Mouse (Mus musculus) embryonic facial prominence, embryonic 12.5 days (tissue): ENCODE data around the gene Fam181a. TPM values are rescaled to one million over a fixed set of nuclear protein-coding genes. Genes with fewer than 3 reads are reported as not detected.

Experiments used
- ATAC-seq: fragments of 200-750 bp; cut with Nextera tagmentation; 2 replicates; pipeline ENCODE4 v1.8.0; 2017; ENCODE audit not compliant: insufficient number of reproducible peaks, insufficient read depth, low FRiP score, low TSS enrichment
- H3K27ac ChIP-seq: fragments of 300-500 bp; sonication (generic); 2 replicates; pipeline ENCODE4 v1.5.1; 2016; ENCODE audit warnings: mild to moderate bottlenecking
- H3K27me3 ChIP-seq: fragments of 300-500 bp; sonication (generic); 2 replicates; pipeline ENCODE4 v1.6.1; 2016; ENCODE audit warnings: mild to moderate bottlenecking, moderate library complexity
- H3K36me3 ChIP-seq: fragments of 300-500 bp; sonication (generic); 2 replicates; pipeline ENCODE4 v1.6.1; 2016; ENCODE audit warnings: mild to moderate bottlenecking
- H3K4me1 ChIP-seq: fragments of 300-500 bp; sonication (generic); 2 replicates; pipeline ENCODE4 v1.6.1; 2016
- H3K4me2 ChIP-seq: fragments of 300-500 bp; sonication (generic); replicated peaks from 2 replicates; pipeline ENCODE4 v1.6.1; 2016; ENCODE audit warnings: mild to moderate bottlenecking, moderate library complexity
- H3K4me3 ChIP-seq: fragments of 300-500 bp; sonication (generic); 2 replicates; pipeline ENCODE4 v1.5.1; 2016; ENCODE audit warnings: mild to moderate bottlenecking
- H3K9ac ChIP-seq: fragments of 300-500 bp; sonication (generic); 2 replicates; pipeline ENCODE4 v1.6.1; 2016; ENCODE audit warnings: mild to moderate bottlenecking, moderate library complexity
- H3K9me3 ChIP-seq: fragments of 300-500 bp; sonication (generic); 2 replicates; pipeline ENCODE4 v1.6.1; 2016; ENCODE audit warnings: mild to moderate bottlenecking, moderate library complexity
- WGBS: fragments of 180-500 bp; shearing (Covaris S2); methylation state at CpG from one replicate; pipeline ENCODE4 v1.1.7; 2016; 5-methylcytosine and 5-hydroxymethylcytosine counted together
- polyA plus RNA-seq: library from polyadenylated mRNA; unstranded; fragments of >200 nt; fragmentation: Nextera tagmentation; extraction: Ambion mirVana; gene quantifications from 2 replicates; pipeline ENCODE4 v1.2.1, GENCODE M21; 2016

The Fam181a gene
- polyA plus RNA-seq, 1 experiment from 2014 or later: 1.3 TPM

DNA sequence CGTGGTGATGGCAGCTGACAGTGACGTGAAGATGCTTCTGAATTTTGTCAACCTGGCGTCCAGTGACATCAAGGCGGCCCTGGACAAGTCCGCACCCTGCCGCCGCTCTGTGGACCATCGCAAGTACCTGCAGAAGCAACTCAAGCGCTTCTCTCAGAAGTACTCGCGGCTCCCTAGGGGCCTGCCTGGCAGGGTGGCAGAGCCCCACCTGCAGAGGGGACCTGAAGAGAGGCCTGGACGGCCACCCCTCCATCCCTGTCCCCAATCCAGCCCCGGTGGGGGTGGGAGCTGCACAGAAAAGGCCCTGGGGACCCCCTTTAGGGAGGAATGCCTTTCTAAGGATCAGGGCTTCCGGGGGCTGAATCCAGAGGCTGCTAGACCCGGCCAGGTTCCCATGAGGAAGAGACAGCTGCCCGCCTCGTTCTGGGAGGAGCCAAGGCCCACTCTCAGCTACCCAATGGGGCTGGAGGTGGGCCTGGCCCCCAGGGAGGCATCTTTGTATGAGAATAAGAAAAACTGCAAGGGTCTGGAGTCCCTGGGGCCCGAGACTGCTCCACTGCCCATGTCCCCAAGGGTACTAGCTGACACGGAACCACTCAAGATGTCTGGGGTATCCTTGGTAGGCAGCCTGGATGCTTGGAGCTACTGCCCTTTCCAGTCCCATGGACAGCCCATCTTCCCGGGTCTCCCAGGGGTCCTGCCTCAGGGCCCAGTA lies 5.2 kb downstream of the Fam181a start:
- no peak for ATAC-seq
- H3K4me3 ChIP-seq: no peak overlapping the region
- no peak overlapping the region for H3K27ac ChIP-seq
- peaks cover 40% of the 10 kb centered on the region for H3K27me3 ChIP-seq
- WGBS: 32% methylated on average over 20 of the region's 20 CpGs
- H3K4me2 ChIP-seq: peak overlapping the region; percentile 51; the same call in 1 of the 2 replicates
- H3K9ac ChIP-seq: no peak overlapping the region
- H3K9me3 ChIP-seq: no peaks in the 10 kb centered on the region
- peaks cover 14% of the 10 kb centered on the region for H3K4me1 ChIP-seq
- no peaks in the 10 kb centered on the region for H3K36me3 ChIP-seq

DNA sequence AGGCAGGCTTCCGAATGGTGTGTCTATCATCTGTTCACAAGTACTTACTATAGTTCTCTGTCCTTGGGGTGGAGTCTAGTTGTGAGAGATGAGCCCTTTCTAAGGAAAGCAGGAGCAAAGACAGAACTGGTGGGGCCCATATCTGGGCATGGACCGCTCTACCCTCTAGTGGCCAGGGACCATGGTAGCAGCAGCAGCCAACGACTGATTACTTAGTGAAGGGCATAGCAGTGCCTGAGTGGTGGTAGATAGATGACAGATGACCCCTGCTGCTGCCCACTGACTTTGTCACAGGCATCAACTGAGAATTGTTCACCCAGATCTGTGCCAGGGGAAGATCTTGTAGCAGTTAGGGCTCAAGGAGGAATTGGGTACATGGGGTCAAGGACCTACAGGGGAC lies 12.0 kb downstream of the Fam181a start:
- Histone ChIP-seq H3K27ac (no peak overlapping the region), H3K4me2 (no peak overlapping the region), H3K4me3 (no peak overlapping the region), H3K4me1 (peaks cover 4% of the 10 kb centered on the region; the same call in 1 of the 2 replicates), H3K9ac (no peak overlapping the region), H3K9me3 (no peaks in the 10 kb centered on the region), H3K36me3 (no peaks in the 10 kb centered on the region), H3K27me3 (peaks cover 17% of the 10 kb centered on the region)
- ATAC-seq: no peak
- 41% methylated on average over 3 of the region's 3 CpGs for WGBS

DNA sequence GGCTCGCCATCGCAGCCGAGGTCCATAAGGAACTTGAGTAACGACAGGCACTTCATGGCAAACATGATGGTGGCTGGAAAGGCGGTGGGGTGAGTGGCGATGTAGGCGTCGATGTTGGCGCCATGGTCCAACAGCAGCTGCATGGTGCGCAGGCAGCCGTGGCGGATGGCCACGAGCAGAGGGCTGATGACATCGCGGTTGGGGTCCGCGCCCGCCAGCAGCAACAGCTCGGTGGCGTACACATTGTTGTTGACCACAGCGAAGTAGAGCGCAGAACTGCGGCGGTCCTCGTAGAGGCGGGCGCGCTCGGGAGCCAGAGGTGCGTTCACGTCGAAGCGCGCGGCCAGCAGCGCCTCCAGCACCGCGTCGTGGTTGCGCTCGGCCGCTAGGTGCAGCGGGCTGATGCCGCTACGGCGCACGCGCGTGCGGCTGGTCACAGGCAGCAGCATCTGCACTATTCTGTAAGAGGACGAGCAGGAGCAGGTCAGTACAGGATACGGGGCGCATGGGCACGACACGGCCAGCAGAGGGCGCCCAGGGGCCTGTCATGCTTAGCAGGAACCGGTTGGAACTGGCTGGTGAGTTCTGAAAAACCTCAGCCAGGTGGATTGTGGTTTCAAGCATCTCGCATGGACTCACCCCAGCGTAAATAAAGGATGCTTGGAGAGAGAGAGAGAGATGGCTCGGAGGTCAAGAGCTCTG lies 14.5 kb downstream of the Fam181a start:
- Histone ChIP-seq H3K4me2 (peak overlapping the region; percentile 56), H3K4me3 (peak overlapping the region; percentile 33), H3K4me1 (no peaks in the 10 kb centered on the region), H3K9ac (no peak overlapping the region; the same call in 1 of the 2 replicates), H3K27ac (no peak overlapping the region), H3K36me3 (no peaks in the 10 kb centered on the region), H3K9me3 (no peaks in the 10 kb centered on the region), H3K27me3 (peaks cover 17% of the 10 kb centered on the region)
- WGBS: 7% methylated on average over 60 of the region's 60 CpGs
- ATAC-seq: peak; percentile 93

DNA sequence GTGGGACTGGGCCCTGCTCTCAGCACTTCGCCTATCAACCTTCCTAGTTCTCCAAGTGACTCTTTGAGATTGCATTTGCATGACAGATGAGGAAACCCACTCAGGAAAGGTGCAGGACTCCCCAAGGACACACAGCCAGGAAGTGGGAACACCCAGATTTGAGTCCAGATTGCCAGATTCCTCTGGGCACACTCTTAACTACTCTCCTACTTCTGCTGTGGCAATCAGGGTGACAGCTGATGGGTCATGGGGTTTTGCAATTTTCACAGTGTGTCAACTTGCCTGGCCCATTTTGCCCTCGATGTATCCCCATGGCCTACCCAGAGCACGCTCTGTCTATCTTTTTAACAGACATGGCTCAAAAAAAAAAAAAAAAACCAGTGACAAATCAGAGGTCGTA lies 15.8 kb downstream of the Fam181a start:
- WGBS: 52% methylated on average over 4 of the region's 4 CpGs

DNA sequence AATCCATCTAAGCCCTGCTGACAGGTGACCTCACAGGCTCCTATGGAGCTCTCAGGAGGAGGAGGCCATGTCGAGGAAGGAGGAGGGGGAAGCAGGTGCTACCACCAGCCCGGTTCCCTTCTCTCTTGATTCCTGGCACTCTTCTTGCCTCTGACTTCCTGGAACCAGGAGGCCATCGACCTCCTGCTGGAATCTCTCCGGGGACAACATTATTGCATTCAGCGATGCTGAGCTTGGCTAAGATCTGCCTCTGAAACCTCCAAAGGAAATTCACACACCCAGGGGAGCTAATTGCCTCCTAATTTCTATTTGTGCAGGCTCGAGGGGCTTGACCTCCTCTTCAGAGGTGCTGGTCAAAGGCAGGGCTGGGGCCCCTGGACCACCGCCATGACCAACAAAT lies 16.3 kb downstream of the Fam181a start:
- Histone ChIP-seq H3K4me1 (no peaks in the 10 kb centered on the region), H3K4me3 (no peak overlapping the region), H3K27ac (no peak overlapping the region), H3K36me3 (no peaks in the 10 kb centered on the region), H3K9me3 (no peaks in the 10 kb centered on the region), H3K4me2 (no peak overlapping the region), H3K9ac (no peak overlapping the region), H3K27me3 (peaks cover 17% of the 10 kb centered on the region)
- ATAC-seq: no peak
- WGBS: 17% methylated on average over 7 of the region's 7 CpGs

More for the DNA sequence above, 15.8 kb downstream of the Fam181a start:
- H3K4me2 ChIP-seq: no peak overlapping the region
- no peaks in the 10 kb centered on the region for H3K4me1 ChIP-seq
- no peak overlapping the region for H3K27ac ChIP-seq
- H3K9ac ChIP-seq: no peak overlapping the region
- H3K9me3 ChIP-seq: no peaks in the 10 kb centered on the region
- H3K4me3 ChIP-seq: no peak overlapping the region
- H3K36me3 ChIP-seq: no peaks in the 10 kb centered on the region
- H3K27me3 ChIP-seq: peaks cover 17% of the 10 kb centered on the region
- ATAC-seq: no peak

DNA sequence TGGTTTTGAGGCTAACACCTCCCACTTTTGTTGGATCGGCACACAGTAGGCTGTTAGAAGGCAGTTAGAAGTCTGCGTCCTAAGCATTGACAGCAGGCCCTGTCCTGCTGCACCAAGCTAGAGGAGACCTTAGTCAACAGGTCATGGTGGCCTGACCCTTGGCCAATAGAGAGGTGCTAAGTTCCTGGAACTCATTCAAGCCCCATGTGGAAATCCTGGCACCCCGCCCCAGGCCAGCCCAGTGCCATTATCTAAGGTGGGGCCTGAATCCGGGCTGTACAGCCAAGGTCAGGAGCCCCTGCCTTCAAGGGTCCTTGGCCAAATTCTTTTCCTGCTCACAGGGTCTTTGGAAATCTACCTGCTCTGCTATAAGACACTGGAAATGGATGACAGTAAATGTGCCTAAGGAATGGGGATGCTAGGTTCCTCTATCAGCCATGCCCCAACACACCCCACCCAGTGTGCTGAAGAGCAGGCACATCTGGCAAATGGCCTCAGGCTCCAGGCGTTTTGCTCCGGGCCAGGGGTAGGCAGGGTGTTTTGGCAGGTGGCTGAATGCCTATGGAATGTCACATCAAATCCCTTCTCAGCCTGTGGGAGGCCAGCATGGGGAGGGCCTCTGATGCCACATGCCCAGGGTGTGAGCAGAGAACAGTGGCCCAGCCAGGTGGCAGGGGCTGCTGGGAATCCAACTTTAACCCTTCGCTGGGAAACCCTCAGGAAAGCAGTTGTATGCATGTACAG lies 17.8 kb downstream of the Fam181a start:
- H3K27me3 ChIP-seq: peaks cover 15% of the 10 kb centered on the region
- no peaks in the 10 kb centered on the region for H3K9me3 ChIP-seq
- H3K9ac ChIP-seq: no peak overlapping the region; the same call in 1 of the 2 replicates
- no peak overlapping the region for H3K4me2 ChIP-seq
- ATAC-seq: no peak
- no peaks in the 10 kb centered on the region for H3K36me3 ChIP-seq
- no peak overlapping the region for H3K4me3 ChIP-seq
- no peaks in the 10 kb centered on the region for H3K4me1 ChIP-seq
- H3K27ac ChIP-seq: no peak overlapping the region
- 57% methylated on average over 7 of the region's 7 CpGs for WGBS

DNA sequence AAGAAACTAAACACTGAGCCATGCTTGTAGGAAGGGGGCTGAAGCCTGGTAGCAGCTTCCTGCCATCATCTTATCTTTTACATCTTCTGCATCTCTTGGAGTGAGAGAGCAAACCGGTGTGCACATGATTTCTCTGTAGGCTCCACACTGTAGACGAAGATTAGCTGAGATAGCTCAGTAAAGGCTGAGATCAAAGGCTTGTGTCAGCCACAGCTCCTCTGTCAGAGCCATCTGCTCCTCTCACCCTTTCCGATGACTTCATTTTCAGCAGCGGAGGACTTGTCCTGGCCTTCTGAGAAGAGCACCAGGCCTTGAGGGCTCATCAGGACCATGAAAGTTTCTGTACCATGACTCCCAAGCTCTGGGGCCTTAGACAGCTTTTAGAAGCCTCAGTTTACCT lies 20.7 kb downstream of the Fam181a start:
- H3K4me3 ChIP-seq: no peak overlapping the region
- no peaks in the 10 kb centered on the region for H3K36me3 ChIP-seq
- no peak overlapping the region for H3K9ac ChIP-seq
- 54% methylated on average over 4 of the region's 4 CpGs for WGBS
- no peaks in the 10 kb centered on the region for H3K9me3 ChIP-seq
- H3K4me1 ChIP-seq: no peaks in the 10 kb centered on the region
- no peak for ATAC-seq
- no peaks in the 10 kb centered on the region for H3K27me3 ChIP-seq
- H3K4me2 ChIP-seq: no peak overlapping the region
- no peak overlapping the region for H3K27ac ChIP-seq

DNA sequence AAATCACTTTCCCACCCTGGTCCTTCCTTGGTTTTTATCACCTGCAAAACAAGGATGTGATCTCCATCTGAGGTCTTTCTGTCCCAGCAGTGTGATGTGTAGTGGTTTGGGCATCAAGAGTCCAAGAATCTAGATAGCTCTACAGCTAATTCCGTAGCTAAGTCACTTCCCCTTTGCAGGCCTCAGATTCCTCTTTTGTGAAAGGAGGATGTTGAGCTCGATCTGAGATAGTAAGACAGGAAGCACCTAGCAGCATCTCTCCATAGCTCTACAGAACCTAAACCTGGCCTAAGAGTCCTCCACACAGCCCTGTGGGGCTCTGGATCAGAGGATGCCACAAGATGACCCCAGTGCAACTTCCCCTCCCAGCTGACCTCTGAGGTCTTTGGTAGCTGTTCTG lies 22.1 kb downstream of the Fam181a start:
- ATAC-seq: no peak
- Histone ChIP-seq H3K27ac (no peak overlapping the region), H3K9ac (no peak overlapping the region), H3K27me3 (no peaks in the 10 kb centered on the region), H3K4me3 (no peak overlapping the region), H3K4me1 (no peaks in the 10 kb centered on the region), H3K36me3 (no peaks in the 10 kb centered on the region), H3K9me3 (no peaks in the 10 kb centered on the region), H3K4me2 (no peak overlapping the region)
- 83% methylated on average over 2 of the region's 2 CpGs for WGBS

DNA sequence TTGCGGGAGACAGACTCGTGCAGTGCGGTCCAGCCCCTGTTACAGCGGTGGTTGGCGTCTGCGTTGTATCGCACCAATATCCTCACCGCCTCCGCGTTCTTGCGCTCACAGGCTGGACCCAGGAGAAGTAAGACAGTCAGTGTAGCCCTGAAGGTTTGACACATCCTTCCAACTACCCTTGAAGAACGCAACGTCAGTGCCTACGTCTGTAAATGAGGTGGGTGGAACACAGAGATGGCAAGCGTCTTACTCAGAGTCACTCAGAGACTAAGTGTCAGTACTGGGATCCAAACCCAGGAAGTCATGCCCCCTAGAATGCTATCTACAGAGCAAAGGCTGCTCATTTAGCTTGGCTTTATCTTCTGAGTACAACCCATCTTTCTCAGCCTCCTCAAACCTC lies 22.7 kb downstream of the Fam181a start:
- no peak for ATAC-seq
- Histone ChIP-seq H3K4me2 (no peak overlapping the region), H3K27ac (no peak overlapping the region), H3K9me3 (no peaks in the 10 kb centered on the region), H3K4me3 (no peak overlapping the region), H3K9ac (no peak overlapping the region), H3K36me3 (no peaks in the 10 kb centered on the region), H3K27me3 (no peaks in the 10 kb centered on the region), H3K4me1 (no peaks in the 10 kb centered on the region)
- 91% methylated on average over 15 of the region's 15 CpGs for WGBS

DNA sequence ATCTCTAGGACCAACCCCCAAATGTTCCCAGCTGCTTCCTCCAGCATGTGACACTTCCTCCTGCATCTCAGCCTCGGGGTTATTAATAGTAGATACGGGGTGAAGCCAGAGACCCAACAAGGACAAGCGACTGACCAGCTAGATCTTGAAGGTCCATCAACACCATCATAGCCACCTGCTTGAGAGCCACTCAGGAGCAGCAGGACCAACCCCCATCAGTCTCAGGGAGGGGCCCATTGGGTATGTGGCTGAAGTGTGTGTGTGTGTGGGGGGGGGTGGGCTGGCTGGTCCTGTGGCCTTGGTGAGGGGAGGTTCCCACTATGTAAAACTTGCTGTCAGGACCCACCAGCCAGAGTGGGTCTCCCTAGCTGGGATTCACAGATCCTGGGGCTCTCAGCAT lies 26.0 kb downstream of the Fam181a start:
- WGBS: 90% methylated on average over 3 of the region's 3 CpGs
- Histone ChIP-seq H3K4me3 (no peak overlapping the region), H3K9ac (no peak overlapping the region), H3K36me3 (no peaks in the 10 kb centered on the region), H3K4me1 (no peaks in the 10 kb centered on the region), H3K27ac (no peak overlapping the region), H3K27me3 (no peaks in the 10 kb centered on the region), H3K9me3 (no peaks in the 10 kb centered on the region), H3K4me2 (no peak overlapping the region)
- ATAC-seq: no peak

DNA sequence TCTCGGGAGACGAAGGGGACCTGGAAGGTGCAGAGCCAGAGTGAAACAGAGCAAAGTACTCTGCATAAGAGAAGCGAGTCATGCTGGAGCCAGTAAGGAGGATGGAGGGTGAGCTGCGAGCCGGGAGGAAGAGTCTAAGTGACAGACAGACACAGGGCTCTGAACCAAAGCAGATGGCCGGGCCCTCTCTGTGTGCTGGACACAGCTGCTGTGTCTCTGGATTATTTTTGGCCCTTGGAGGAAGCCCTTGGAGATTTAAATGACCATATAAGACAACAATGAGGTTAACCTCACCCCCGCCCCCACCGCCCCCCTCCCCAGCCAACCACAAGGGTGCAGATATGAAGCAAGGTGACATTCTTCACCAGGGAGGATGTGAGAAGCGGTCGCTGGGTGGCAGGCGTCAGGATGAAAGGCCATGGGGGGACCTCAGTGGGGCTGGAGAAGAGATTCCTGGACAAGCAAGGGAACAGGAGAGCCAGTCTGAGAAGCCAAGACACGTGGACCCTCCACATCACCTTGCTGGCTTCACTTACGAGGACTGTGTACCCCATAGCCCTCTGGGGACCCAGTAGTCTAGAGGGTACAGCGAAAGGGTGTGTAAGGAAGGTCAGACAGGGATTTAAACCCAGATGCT lies 27.5 kb downstream of the Fam181a start:
- 75% methylated on average over 14 of the region's 14 CpGs for WGBS
- H3K4me3 ChIP-seq: no peak overlapping the region
- H3K27ac ChIP-seq: no peak overlapping the region
- no peak for ATAC-seq
- no peaks in the 10 kb centered on the region for H3K9me3 ChIP-seq
- H3K9ac ChIP-seq: no peak overlapping the region
- H3K36me3 ChIP-seq: no peaks in the 10 kb centered on the region
- H3K27me3 ChIP-seq: no peaks in the 10 kb centered on the region
- H3K4me2 ChIP-seq: no peak overlapping the region
- H3K4me1 ChIP-seq: no peaks in the 10 kb centered on the region
